Mouse (Mus musculus) forebrain, postnatal 0 days (tissue): ENCODE data around the gene Eri3. TPM values are rescaled to one million over a fixed set of nuclear protein-coding genes. Genes with fewer than 3 reads are reported as not detected.

ENCODE experiments used
- ATAC-seq: fragments of 200-750 bp; cut with Nextera tagmentation; 2 replicates; pipeline ENCODE4 v1.8.0; 2017; ENCODE audit warnings: mild to moderate bottlenecking, moderate library complexity
- DNase-seq: peaks from one replicate; pipeline ENCODE4 v3.0.0-alpha.2; 2015
- H3K27ac ChIP-seq: fragments of 300-500 bp; sonication (generic); 2 replicates; pipeline ENCODE4 v1.5.1; 2014; ENCODE audit warnings: low read depth, mild to moderate bottlenecking, antibody characterized with exemption, low read length, moderate library complexity, mixed read lengths
- H3K27me3 ChIP-seq: fragments of 300-500 bp; sonication (generic); 2 replicates; pipeline ENCODE4 v1.6.1; 2014; ENCODE audit warnings: mild to moderate bottlenecking, low read length, mixed read lengths; ENCODE audit not compliant: insufficient read depth
- H3K36me3 ChIP-seq: fragments of 300-500 bp; sonication (generic); 2 replicates; pipeline ENCODE4 v1.6.1; 2014; ENCODE audit warnings: mild to moderate bottlenecking, moderate library complexity; ENCODE audit not compliant: insufficient read depth
- H3K4me1 ChIP-seq: fragments of 300-500 bp; sonication (generic); 2 replicates; pipeline ENCODE4 v1.6.1; 2014; ENCODE audit warnings: antibody characterized with exemption; ENCODE audit not compliant: insufficient read depth
- H3K4me2 ChIP-seq: fragments of 300-500 bp; sonication (generic); 2 replicates; pipeline ENCODE4 v1.6.1; 2014; ENCODE audit warnings: low read depth, mild to moderate bottlenecking, moderate library complexity
- H3K4me3 ChIP-seq: fragments of 300-500 bp; sonication (generic); 2 replicates; pipeline ENCODE4 v1.5.1; 2014; ENCODE audit warnings: low read depth, low read length, mixed read lengths
- H3K9ac ChIP-seq: fragments of 300-500 bp; sonication (generic); 2 replicates; pipeline ENCODE4 v1.6.1; 2014; ENCODE audit warnings: mild to moderate bottlenecking
- H3K9me3 ChIP-seq: fragments of 300-500 bp; sonication (generic); 2 replicates; pipeline ENCODE4 v1.6.1; 2016; ENCODE audit warnings: low read length
- CTCF ChIP-seq: sonication (generic); IDR thresholded peaks from 2 replicates; pipeline ENCODE4 v1.5.1; 2016; ENCODE audit warnings: antibody characterized with exemption, control low read depth, low read depth
- WGBS: fragments of 180-500 bp; shearing (Covaris S2); extraction: QIAGEN DNeasy Blood & Tissue Kit; methylation state at CpG from one replicate; pipeline ENCODE4 v1.1.7; 2014; 5-methylcytosine and 5-hydroxymethylcytosine counted together
- polyA plus RNA-seq: library from polyadenylated mRNA; unstranded; fragments of >200 nt; fragmentation: Nextera tagmentation; extraction: Ambion mirVana; gene quantifications from 2 replicates; pipeline ENCODE4 v1.2.1, GENCODE M21; 2015
- total RNA-seq: library from RNA; depleted of rRNA; stranded (reverse); fragments of >200 nt; gene quantifications from 2 replicates; pipeline ENCODE4 v1.2.3, GENCODE M21; 2014

The Eri3 gene
- total and polyA plus RNA-seq, 2 experiments from 2014 or later = 269 to 379 TPM

DNA sequence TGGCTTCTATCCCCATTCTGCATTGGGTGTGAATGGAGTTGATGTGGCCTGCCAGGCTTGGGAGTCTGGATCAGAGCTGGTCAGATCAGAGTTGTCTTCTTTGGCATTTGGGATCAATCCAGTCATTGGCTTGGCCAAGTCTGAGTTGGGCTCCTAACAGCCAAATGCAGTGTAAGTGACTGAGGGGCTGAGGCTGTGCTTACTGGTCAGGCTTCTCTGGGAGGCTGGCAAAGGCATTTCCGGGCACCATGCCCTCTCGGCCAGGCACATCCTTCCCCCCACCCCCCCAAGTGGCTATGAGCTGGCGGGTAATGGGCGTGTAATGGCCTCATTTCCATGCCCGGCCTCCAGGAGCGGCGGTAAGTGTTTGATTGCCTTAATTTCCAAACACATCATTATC is 115.4 kb downstream of the Eri3 start:
- Histone ChIP-seq H3K36me3 (peaks cover 8% of the 10 kb centered on the region; the same call in 1 of the 2 replicates), H3K27me3 (no peaks in the 10 kb centered on the region), H3K4me1 (no peaks in the 10 kb centered on the region), H3K9ac (no peak overlapping the region), H3K4me3 (no peak overlapping the region), H3K9me3 (no peaks in the 10 kb centered on the region), H3K27ac (no peak overlapping the region), H3K4me2 (no peak overlapping the region)
- ATAC-seq = peak; percentile 83
- DNase-seq = peak; percentile 58
- TF ChIP-seq CTCF = no peak
- WGBS = 18% methylated on average over 7 of the region's 7 CpGs

DNA sequence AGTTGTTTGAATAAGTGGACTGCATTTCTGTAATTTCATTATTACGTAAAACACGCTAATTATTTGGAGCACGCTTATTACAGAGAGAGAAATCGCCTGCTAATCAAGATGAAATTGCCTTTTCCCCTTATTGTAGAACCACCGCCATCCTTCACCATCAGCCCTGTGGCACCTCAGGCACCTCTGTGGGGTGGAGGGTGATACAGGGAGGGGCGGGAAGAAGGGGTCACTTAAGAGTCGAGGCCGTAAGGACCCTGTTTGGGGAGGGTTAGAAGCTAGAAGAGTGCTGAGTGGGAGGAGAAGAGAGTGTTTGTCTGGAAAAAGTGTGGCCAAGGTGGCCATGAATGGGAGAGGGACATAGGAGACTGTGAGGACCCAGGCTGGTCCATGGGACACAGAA is 115.9 kb downstream of the Eri3 start:
- ATAC-seq (no peak), DNase-seq (no peak)
- WGBS = 48% methylated on average over 8 of the region's 8 CpGs
- no peak overlapping the region for H3K9ac ChIP-seq
- H3K9me3 ChIP-seq = no peaks in the 10 kb centered on the region
- no peaks in the 10 kb centered on the region for H3K27me3 ChIP-seq
- peaks cover 8% of the 10 kb centered on the region; the same call in 1 of the 2 replicates for H3K36me3 ChIP-seq
- no peak for TF ChIP-seq CTCF
- no peak overlapping the region for H3K4me2 ChIP-seq
- no peak overlapping the region for H3K27ac ChIP-seq
- H3K4me1 ChIP-seq = no peaks in the 10 kb centered on the region
- H3K4me3 ChIP-seq = no peak overlapping the region

DNA sequence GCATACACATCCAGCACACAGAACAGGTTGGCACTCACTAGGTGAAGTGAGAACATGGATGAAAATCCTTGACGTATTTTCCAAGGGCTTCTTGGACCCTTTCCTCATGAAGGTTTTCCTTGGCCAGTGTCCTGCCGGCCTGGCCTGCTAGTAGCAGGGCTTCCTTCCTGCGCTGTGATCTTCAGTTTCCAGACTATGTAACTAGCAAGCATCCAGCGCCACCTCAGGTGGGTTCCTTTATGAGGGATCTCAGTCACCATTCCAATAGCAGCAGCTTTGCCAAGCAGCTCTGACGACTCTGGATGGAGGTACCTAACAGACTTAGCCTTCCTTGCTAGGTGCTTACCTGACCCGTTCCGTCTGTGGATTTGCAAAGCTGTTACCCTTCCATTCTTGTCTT is 119.7 kb downstream of the Eri3 start:
- WGBS = 76% methylated on average over 7 of the region's 7 CpGs
- ATAC-seq = no peak
- H3K4me3 ChIP-seq = no peak overlapping the region

DNA sequence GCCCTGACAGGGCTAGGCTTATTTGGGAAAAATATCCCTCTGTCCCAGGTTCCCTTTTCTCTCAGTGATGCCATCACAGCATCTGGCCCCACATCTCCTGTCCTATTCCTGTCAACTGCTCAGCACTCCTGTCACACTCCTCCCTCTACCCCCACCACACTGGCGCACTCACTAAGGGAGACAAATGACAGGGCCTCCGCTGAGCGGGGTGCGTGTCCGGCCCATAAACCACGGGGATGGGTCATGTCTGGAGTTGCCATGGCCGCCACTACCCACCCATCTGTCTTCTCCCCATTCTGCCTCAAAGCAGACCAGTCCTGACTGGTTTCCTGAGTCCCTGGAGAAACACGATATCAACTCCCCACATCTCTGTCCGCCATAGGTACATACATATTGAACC is 121.9 kb downstream of the Eri3 start:
- DNase-seq (no peak), ATAC-seq (peak; percentile 15; the same call in 1 of the 2 replicates)
- Histone ChIP-seq H3K27me3 (no peaks in the 10 kb centered on the region), H3K9ac (no peak overlapping the region), H3K36me3 (peaks cover 44% of the 10 kb centered on the region), H3K4me1 (no peaks in the 10 kb centered on the region), H3K4me3 (no peak overlapping the region), H3K4me2 (no peak overlapping the region), H3K9me3 (no peaks in the 10 kb centered on the region), H3K27ac (no peak overlapping the region)
- 79% methylated on average over 9 of the region's 9 CpGs for WGBS
- TF ChIP-seq CTCF = no peak

More for the DNA sequence above, 119.7 kb downstream of the Eri3 start:
- Histone ChIP-seq H3K27ac (no peak overlapping the region), H3K4me2 (no peak overlapping the region), H3K27me3 (no peaks in the 10 kb centered on the region), H3K9ac (no peak overlapping the region), H3K4me1 (no peaks in the 10 kb centered on the region), H3K9me3 (no peaks in the 10 kb centered on the region), H3K36me3 (peaks cover 24% of the 10 kb centered on the region)
- TF ChIP-seq CTCF = 0 out of 2 replicates have a peak, but pooled peaks have one; percentile 11
- DNase-seq = no peak

DNA sequence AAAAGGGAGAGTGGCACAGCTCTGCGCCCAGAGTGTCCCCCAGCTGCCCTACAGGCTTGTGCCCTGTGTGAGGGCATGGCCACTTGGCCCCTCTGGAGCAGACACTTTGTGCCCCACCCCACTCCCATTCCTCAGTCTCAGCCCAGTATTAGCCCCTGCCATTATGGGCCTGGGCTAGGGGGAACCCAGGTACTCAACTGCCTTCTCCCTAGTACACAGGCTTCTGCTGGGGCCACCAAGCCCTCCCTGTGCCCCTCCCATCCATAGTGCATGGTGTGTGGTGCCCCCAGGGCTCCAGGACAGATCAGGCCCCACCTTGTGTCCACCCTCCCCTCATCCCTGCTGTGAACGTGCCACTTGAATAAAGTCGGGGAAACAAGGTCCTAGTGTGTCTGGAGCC is 123.7 kb downstream of the Eri3 start:
- peaks cover 61% of the 10 kb centered on the region for H3K36me3 ChIP-seq
- H3K27me3 ChIP-seq = no peaks in the 10 kb centered on the region
- 77% methylated on average over 2 of the region's 3 CpGs for WGBS

DNA sequence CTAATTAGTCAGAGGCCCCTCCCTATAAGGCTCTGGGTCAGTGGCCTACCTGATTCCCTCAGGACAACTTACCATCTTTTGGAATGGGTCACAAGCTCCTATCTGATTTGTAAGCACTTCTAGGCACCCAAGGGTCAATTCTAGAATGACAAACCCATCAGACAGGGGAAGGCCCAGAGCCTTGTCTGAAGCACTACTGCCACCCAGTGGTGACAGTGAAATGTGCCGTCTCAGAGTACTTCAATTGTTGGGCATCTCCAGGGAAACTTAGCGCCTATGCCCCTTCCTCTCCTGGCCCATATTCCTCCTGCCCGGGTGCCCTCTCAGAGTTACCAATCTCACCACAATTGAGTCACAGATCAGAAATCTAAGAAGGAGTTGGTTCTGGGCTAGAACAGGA is 126.7 kb downstream of the Eri3 start:
- Histone ChIP-seq H3K4me1 (no peaks in the 10 kb centered on the region), H3K27me3 (no peaks in the 10 kb centered on the region), H3K9ac (no peak overlapping the region), H3K4me3 (no peak overlapping the region), H3K36me3 (peaks cover 77% of the 10 kb centered on the region), H3K27ac (no peak overlapping the region), H3K9me3 (no peaks in the 10 kb centered on the region), H3K4me2 (no peak overlapping the region)
- 7% methylated on average over 3 of the region's 3 CpGs for WGBS
- peak; percentile 95 for TF ChIP-seq CTCF
- peak; percentile 71 for ATAC-seq
- DNase-seq = peak; percentile 89

More for the DNA sequence above, 123.7 kb downstream of the Eri3 start:
- H3K27ac ChIP-seq = no peak overlapping the region
- no peak overlapping the region for H3K9ac ChIP-seq
- H3K4me2 ChIP-seq = no peak overlapping the region
- ATAC-seq = no peak
- H3K4me1 ChIP-seq = no peaks in the 10 kb centered on the region
- TF ChIP-seq CTCF = no peak
- no peaks in the 10 kb centered on the region for H3K9me3 ChIP-seq
- DNase-seq = no peak
- H3K4me3 ChIP-seq = no peak overlapping the region

DNA sequence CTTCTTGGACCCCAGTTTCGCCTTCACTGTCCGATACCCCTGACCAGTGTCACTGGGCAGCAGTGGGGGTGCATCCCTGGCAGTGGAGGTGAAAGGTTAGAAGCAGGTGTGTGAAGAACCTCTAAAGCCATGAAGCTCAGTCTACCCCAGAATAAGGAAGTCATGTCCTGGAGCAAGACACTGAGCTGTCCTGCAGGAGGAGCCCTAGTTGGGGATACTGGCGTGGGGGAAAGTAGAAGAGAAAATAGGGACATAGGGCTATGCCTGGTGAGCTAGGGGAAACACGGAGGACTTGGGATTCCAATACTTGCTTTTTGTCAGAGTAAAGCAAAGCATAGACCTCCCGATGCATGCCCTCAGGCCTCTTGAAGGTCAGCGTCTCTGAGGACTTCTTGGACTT is 130.8 kb downstream of the Eri3 start:
- 81% methylated on average over 6 of the region's 6 CpGs for WGBS
- Histone ChIP-seq H3K4me2 (peak overlapping the region; percentile 94; the same call in 1 of the 2 replicates), H3K36me3 (peaks cover 46% of the 10 kb centered on the region), H3K27ac (no peak overlapping the region), H3K4me3 (no peak overlapping the region), H3K4me1 (no peaks in the 10 kb centered on the region), H3K9me3 (no peaks in the 10 kb centered on the region), H3K9ac (no peak overlapping the region), H3K27me3 (no peaks in the 10 kb centered on the region)
- ATAC-seq (no peak), DNase-seq (no peak)
- no peak for TF ChIP-seq CTCF
